Mouse (Mus musculus) pancreas, adult 10 weeks (tissue): ENCODE data around the gene Stmnd1. TPM values are rescaled to one million over a fixed set of nuclear protein-coding genes. Genes with fewer than 3 reads are reported as not detected.

Experiments used
- polyA plus RNA-seq: library from polyadenylated mRNA; stranded (reverse); fragments of 350-450 nt; fragmentation: Illumina TruSeq; extraction: RNeasy Lipid Tissue Mini Kit (QIAGEN cat#74804); gene quantifications from one replicate; pipeline ENCODE4 v1.2.3, GENCODE M21; 2015; ENCODE audit warnings: low read depth, low replicate concordance; ENCODE audit not compliant: insufficient read depth

Stmnd1 gene
- not detected for polyA plus RNA-seq

GRCm38 (mm10) chr13:46273453-46274110 lies at the start of gene Stmnd1:
Stmnd1 (plus strand) TSS chr13:46273721.

Other genes with a start within 250 kb of the Stmnd1 start
- gene Rbm24, start 144.7 kb downstream of the Stmnd1 start, polyA plus RNA-seq = 0.42 TPM
- 0.55 TPM for gene Cap2, start 228.1 kb downstream of the Stmnd1 start, polyA plus RNA-seq